Mouse (Mus musculus): Measurements from ENCODE around the gene Kcnq5. TPM values are rescaled to one million over a fixed set of nuclear protein-coding genes. Genes with fewer than 3 reads are reported as not detected.

The Kcnq5 gene
- total and polyA plus RNA-seq, 3 experiments, result 0.11 TPM; not detected in 2

DNA sequence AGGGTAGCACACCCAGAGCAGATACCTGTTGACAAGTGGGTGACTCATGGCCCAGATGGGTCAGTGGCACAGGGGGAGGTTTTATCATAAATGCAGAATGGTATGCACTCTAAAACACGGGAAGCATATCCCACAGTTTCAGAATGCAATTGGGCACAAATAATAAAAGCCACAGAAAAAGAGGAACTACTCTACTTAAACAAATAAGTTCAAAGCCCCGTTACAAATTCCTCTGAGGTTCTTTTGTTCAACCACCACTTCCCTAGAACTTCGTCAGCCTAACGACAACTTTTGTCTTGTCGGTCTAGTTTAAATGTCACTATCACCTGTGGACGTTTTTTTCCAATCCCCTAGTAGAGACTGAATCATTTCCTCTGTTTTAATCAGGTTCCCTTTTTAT is 407.1 kb downstream of the Kcnq5 start:
- Histone ChIP-seq H3K9me3 (replicated peaks) (no peaks in the 10 kb centered on the region), H3K27me3 (ENCODE audit: insufficient read depth, low read length) (no peaks in the 10 kb centered on the region), H3K4me3 (ENCODE audit: low read depth, low read length) (no peak overlapping the region), H3K36me3 (replicated peaks) (no peaks in the 10 kb centered on the region), H3K4me1 (ENCODE audit: insufficient read depth, low read depth, low read length) (no peaks in the 10 kb centered on the region)
- DNase-seq (ENCODE audit: low spot score) (no peak), ATAC-seq (ENCODE audit: extremely low read depth, insufficient number of reproducible peaks, low FRiP score, poor library complexity, severe bottlenecking) (peak; percentile 28)
- TF ChIP-seq GATA2 (IDR thresholded peaks at IDR 0.05; ENCODE audit: borderline replicate concordance, low read depth, low read length), result no peak

DNA sequence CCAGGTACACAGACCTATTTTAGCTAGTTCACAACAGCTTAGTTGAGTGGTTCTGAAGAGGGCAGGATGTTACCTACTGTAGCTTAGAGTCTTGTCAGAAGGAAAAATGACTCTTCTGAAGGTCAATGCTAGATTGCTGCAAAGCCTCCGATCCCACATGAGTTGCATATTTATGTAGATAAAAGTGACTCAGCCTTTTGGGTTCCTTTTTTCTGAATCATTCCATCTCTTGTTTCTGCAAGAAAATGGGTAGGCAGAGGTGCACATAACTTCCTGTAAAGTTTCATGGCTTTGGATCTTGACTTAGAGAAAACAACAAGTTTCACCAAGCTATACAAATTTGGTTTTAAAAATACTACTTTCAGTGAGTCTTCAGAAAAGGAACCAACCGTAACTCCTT is 409.0 kb downstream of the Kcnq5 start:
- Histone ChIP-seq H3K36me3 (replicated peaks) (no peaks in the 10 kb centered on the region), H3K9me3 (replicated peaks) (no peaks in the 10 kb centered on the region), H3K27me3 (ENCODE audit: insufficient read depth, low read length) (no peaks in the 10 kb centered on the region), H3K4me1 (ENCODE audit: insufficient read depth, low read depth, low read length) (no peaks in the 10 kb centered on the region), H3K4me3 (ENCODE audit: low read depth, low read length) (no peak overlapping the region)
- TF ChIP-seq GATA2 (IDR thresholded peaks at IDR 0.05; ENCODE audit: borderline replicate concordance, low read depth, low read length), result no peak
- TF ChIP-seq GATA1 (IDR thresholded peaks at IDR 0.05; ENCODE audit: borderline replicate concordance, low read length), result no peak
- TF ChIP-seq TAL1 (conservative IDR thresholded peaks at IDR 0.05; ENCODE audit: low read depth, low read length), result no peak
- TF ChIP-seq CTCF (IDR thresholded peaks at IDR 0.05; ENCODE audit: low read depth, low read length), result no peak
- TF ChIP-seq POLR2AphosphoS5 (IDR thresholded peaks at IDR 0.05; ENCODE audit: insufficient replicate concordance, low read depth, low read length), result no peak
- peak; percentile 8; the same call in 1 of the 2 replicates for ATAC-seq (ENCODE audit: extremely low read depth, insufficient number of reproducible peaks, low FRiP score, poor library complexity, severe bottlenecking)
- no peak for DNase-seq (ENCODE audit: low spot score)

GRCm38 (mm10) chr1:21543909-21544308 is 417.8 kb downstream of the Kcnq5 start:
- ATAC-seq (ENCODE audit: extremely low read depth, insufficient number of reproducible peaks, low FRiP score, poor library complexity, severe bottlenecking) (no peak), DNase-seq (ENCODE audit: low spot score) (no peak)
- Histone ChIP-seq H3K36me3 (replicated peaks) (no peaks in the 10 kb centered on the region), H3K27me3 (ENCODE audit: insufficient read depth, low read length) (no peaks in the 10 kb centered on the region), H3K4me3 (ENCODE audit: low read depth, low read length) (no peak overlapping the region), H3K4me1 (ENCODE audit: insufficient read depth, low read depth, low read length) (no peaks in the 10 kb centered on the region), H3K9me3 (replicated peaks) (no peaks in the 10 kb centered on the region)
- no peak for TF ChIP-seq GATA1 (IDR thresholded peaks at IDR 0.05; ENCODE audit: borderline replicate concordance, low read length)
- no peak for TF ChIP-seq TAL1 (conservative IDR thresholded peaks at IDR 0.05; ENCODE audit: low read depth, low read length)
- TF ChIP-seq CTCF (IDR thresholded peaks at IDR 0.05; ENCODE audit: low read depth, low read length), result no peak
- no peak for TF ChIP-seq POLR2AphosphoS5 (IDR thresholded peaks at IDR 0.05; ENCODE audit: insufficient replicate concordance, low read depth, low read length)
- no peak for TF ChIP-seq GATA2 (IDR thresholded peaks at IDR 0.05; ENCODE audit: borderline replicate concordance, low read depth, low read length)

- Histone ChIP-seq H3K9me3 (replicated peaks) (no peaks in the 10 kb centered on the region), H3K27me3 (ENCODE audit: insufficient read depth, low read length) (no peaks in the 10 kb centered on the region), H3K4me1 (ENCODE audit: insufficient read depth, low read depth, low read length) (no peaks in the 10 kb centered on the region), H3K36me3 (replicated peaks) (no peaks in the 10 kb centered on the region), H3K4me3 (ENCODE audit: low read depth, low read length) (no peak overlapping the region)
- ATAC-seq (ENCODE audit: extremely low read depth, insufficient number of reproducible peaks, low FRiP score, poor library complexity, severe bottlenecking) (no peak), DNase-seq (ENCODE audit: low spot score) (no peak)
- no peak for TF ChIP-seq CTCF (IDR thresholded peaks at IDR 0.05; ENCODE audit: low read depth, low read length)
- TF ChIP-seq GATA2 (IDR thresholded peaks at IDR 0.05; ENCODE audit: borderline replicate concordance, low read depth, low read length), result no peak
- TF ChIP-seq TAL1 (conservative IDR thresholded peaks at IDR 0.05; ENCODE audit: low read depth, low read length), result no peak
- no peak for TF ChIP-seq POLR2AphosphoS5 (IDR thresholded peaks at IDR 0.05; ENCODE audit: insufficient replicate concordance, low read depth, low read length)
- TF ChIP-seq GATA1 (IDR thresholded peaks at IDR 0.05; ENCODE audit: borderline replicate concordance, low read length), result no peak
These were observed 422.3 kb downstream of the Kcnq5 start for GRCm38 (mm10) chr1:21539486-21539885.

DNA sequence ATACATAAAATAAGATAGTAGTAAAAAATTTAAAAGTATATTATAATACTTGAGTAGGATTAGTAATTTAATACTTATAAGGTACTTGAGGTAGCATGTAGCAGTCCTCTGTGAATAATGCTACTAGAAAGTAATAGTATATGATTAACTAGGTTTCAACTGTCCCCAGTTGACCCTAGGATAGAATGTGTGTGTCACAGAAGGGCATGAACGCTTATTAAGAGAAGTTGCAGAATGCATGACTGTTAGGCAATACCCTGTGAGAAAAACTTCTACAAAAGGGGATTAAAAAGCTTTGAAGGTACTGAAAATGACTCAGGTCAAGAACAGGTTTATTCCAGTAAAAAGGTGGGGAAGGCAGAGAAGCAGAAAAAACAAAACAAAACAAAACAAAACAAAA is 430.9 kb downstream of the Kcnq5 start:
- Histone ChIP-seq H3K4me3 (ENCODE audit: low read depth, low read length) (no peak overlapping the region), H3K36me3 (replicated peaks) (no peaks in the 10 kb centered on the region), H3K27me3 (ENCODE audit: insufficient read depth, low read length) (no peaks in the 10 kb centered on the region), H3K9me3 (replicated peaks) (no peaks in the 10 kb centered on the region), H3K4me1 (ENCODE audit: insufficient read depth, low read depth, low read length) (no peaks in the 10 kb centered on the region)
- TF ChIP-seq CTCF (IDR thresholded peaks at IDR 0.05; ENCODE audit: low read depth, low read length), result no peak
- TF ChIP-seq POLR2AphosphoS5 (IDR thresholded peaks at IDR 0.05; ENCODE audit: insufficient replicate concordance, low read depth, low read length), result no peak
- no peak for TF ChIP-seq GATA1 (IDR thresholded peaks at IDR 0.05; ENCODE audit: borderline replicate concordance, low read length)
- TF ChIP-seq TAL1 (conservative IDR thresholded peaks at IDR 0.05; ENCODE audit: low read depth, low read length), result no peak
- no peak for TF ChIP-seq GATA2 (IDR thresholded peaks at IDR 0.05; ENCODE audit: borderline replicate concordance, low read depth, low read length)
- no peak for ATAC-seq (ENCODE audit: extremely low read depth, insufficient number of reproducible peaks, low FRiP score, poor library complexity, severe bottlenecking)
- DNase-seq (ENCODE audit: low spot score), result no peak

- no peaks in the 10 kb centered on the region for H3K36me3 ChIP-seq (replicated peaks)
- no peaks in the 10 kb centered on the region for H3K27me3 ChIP-seq (ENCODE audit: insufficient read depth, low read length)
- H3K4me3 ChIP-seq (ENCODE audit: low read depth, low read length), result no peak overlapping the region
- DNase-seq (ENCODE audit: low spot score) (no peak), ATAC-seq (ENCODE audit: extremely low read depth, insufficient number of reproducible peaks, low FRiP score, poor library complexity, severe bottlenecking) (no peak)
- H3K9me3 ChIP-seq (replicated peaks), result no peaks in the 10 kb centered on the region
- no peaks in the 10 kb centered on the region for H3K4me1 ChIP-seq (ENCODE audit: insufficient read depth, low read depth, low read length)
- TF ChIP-seq GATA1 (IDR thresholded peaks at IDR 0.05; ENCODE audit: borderline replicate concordance, low read length) (no peak), CTCF (IDR thresholded peaks at IDR 0.05; ENCODE audit: low read depth, low read length) (0 out of 2 replicates have a peak, but pooled peaks have one; percentile 23)
These were observed 439.7 kb downstream of the Kcnq5 start for GRCm38 (mm10) chr1:21521995-21522394.

DNA sequence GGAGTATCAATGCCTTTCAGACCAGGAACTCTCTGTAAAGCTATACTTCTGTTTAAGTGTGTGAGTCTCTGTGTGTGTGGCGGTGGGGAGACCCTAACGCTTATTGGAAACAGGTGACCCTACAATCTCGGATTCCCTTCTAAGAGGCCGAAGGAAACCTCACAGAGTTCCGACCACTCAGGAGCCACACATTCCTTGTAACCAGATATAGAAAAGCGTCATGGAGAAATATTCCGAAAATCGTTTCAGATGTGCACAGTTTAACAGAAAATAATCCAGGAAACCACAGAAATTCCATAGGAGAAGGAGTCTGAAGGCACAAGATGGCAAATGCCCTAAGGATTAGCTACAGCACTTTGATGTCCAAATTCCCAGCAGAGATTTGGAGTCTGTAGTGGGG is 440.3 kb downstream of the Kcnq5 start:
- Histone ChIP-seq H3K36me3 (replicated peaks) (no peaks in the 10 kb centered on the region), H3K27me3 (ENCODE audit: insufficient read depth, low read length) (no peaks in the 10 kb centered on the region), H3K4me1 (ENCODE audit: insufficient read depth, low read depth, low read length) (no peaks in the 10 kb centered on the region), H3K4me3 (ENCODE audit: low read depth, low read length) (no peak overlapping the region), H3K9me3 (replicated peaks) (no peaks in the 10 kb centered on the region)
- DNase-seq (ENCODE audit: low spot score) (no peak), ATAC-seq (ENCODE audit: extremely low read depth, insufficient number of reproducible peaks, low FRiP score, poor library complexity, severe bottlenecking) (no peak)
- TF ChIP-seq CTCF (IDR thresholded peaks at IDR 0.05; ENCODE audit: low read depth, low read length) (no peak), GATA1 (IDR thresholded peaks at IDR 0.05; ENCODE audit: borderline replicate concordance, low read length) (no peak), GATA2 (IDR thresholded peaks at IDR 0.05; ENCODE audit: borderline replicate concordance, low read depth, low read length) (no peak), POLR2AphosphoS5 (IDR thresholded peaks at IDR 0.05; ENCODE audit: insufficient replicate concordance, low read depth, low read length) (no peak), TAL1 (conservative IDR thresholded peaks at IDR 0.05; ENCODE audit: low read depth, low read length) (no peak)

All from G1E (cell line).